Mouse (Mus musculus) layer of hippocampus, adult 9-11 months (tissue): Measurements from ENCODE around the gene Bricd5.

Source experiments
- DNase-seq: peaks from one replicate; pipeline ENCODE4 v3.0.0; 2022

The Bricd5 gene

GRCm38 (mm10) chr17:24488186-24488661 is 14.5 kb downstream of the Bricd5 start, which contains the start of gene Caskin1:
Gene Caskin1, plus strand, starts transcription at chr17:24488601.
- DNase-seq = no peak

- DNase-seq = no peak
These were observed 15.1 kb downstream of the Bricd5 start for GRCm38 (mm10) chr17:24488662-24489264.

GRCm38 (mm10) chr17:24489265-24490030 is 15.8 kb downstream of the Bricd5 start:
- no peak for DNase-seq

GRCm38 (mm10) chr17:24490399-24490798 is 16.7 kb downstream of the Bricd5 start:
- peak; percentile 60 for DNase-seq

- peak; percentile 71 for DNase-seq
These were observed 21.1 kb downstream of the Bricd5 start for GRCm38 (mm10) chr17:24494627-24495335.

GRCm38 (mm10) chr17:24495443-24495842 is 21.8 kb downstream of the Bricd5 start:
- DNase-seq = peak; percentile 87

- no peak for DNase-seq
These were observed 22.3 kb downstream of the Bricd5 start for GRCm38 (mm10) chr17:24496026-24496425.

- no peak for DNase-seq
These were observed 28.5 kb downstream of the Bricd5 start for GRCm38 (mm10) chr17:24502208-24502607.

GRCm38 (mm10) chr17:24504085-24504484 is 30.4 kb downstream of the Bricd5 start:
- DNase-seq = no peak

- no peak for DNase-seq
These were observed 31.7 kb downstream of the Bricd5 start for GRCm38 (mm10) chr17:24505286-24505955.

- DNase-seq = peak; percentile 56
These were observed 32.8 kb downstream of the Bricd5 start for GRCm38 (mm10) chr17:24506332-24507070.

GRCm38 (mm10) chr17:24507129-24507664 is 33.5 kb downstream of the Bricd5 start:
- no peak for DNase-seq

- DNase-seq = no peak
These were observed 34.2 kb downstream of the Bricd5 start for GRCm38 (mm10) chr17:24507806-24508460.

GRCm38 (mm10) chr17:24513609-24514008 is 39.9 kb downstream of the Bricd5 start:
- DNase-seq = peak; percentile 63

- DNase-seq = no peak
These were observed 40.9 kb downstream of the Bricd5 start for GRCm38 (mm10) chr17:24514270-24515257.

GRCm38 (mm10) chr17:24520450-24520849 is 46.8 kb downstream of the Bricd5 start:
- DNase-seq = no peak

- DNase-seq = no peak
These were observed 51.0 kb downstream of the Bricd5 start for GRCm38 (mm10) chr17:24524734-24525133.
